Mouse (Mus musculus): ENCODE results near the gene AI467606. TPM values are rescaled to one million over a fixed set of nuclear protein-coding genes. Genes with fewer than 3 reads are reported as not detected.

The AI467606 gene
- polyA plus RNA-seq, 1 experiment from 2014 or later: 1.2 TPM

DNA sequence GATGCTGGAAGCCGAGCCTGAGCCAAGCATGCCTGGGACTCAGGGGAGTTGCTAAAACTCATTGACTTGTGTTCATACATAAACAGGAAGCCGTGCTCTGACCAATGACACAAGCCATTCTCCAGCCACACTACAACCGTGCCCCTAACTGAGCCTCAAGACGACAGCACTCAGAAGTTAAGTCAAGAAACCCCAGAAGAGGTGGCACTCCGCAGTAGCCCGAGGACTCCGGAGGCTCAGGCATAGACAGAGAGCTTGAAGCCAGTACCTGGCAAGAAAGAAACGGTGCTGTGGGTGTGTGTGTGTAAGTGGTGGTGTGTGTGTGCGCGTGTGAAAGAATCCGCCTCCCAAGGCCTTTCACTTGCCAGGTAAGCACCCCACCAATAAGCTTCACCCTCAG lies 23.8 kb downstream of the AI467606 start:
- Histone ChIP-seq H3K36me3 (no peaks in the 10 kb centered on the region), H3K9ac (no peak overlapping the region), H3K4me3 (no peak overlapping the region), H3K9me3 (replicated peaks) (no peaks in the 10 kb centered on the region), H3K4me1 (peaks cover 16% of the 10 kb centered on the region), H3K4me2 (replicated peaks) (no peak overlapping the region), H3K27me3 (peaks cover 4% of the 10 kb centered on the region; the same call in 1 of the 2 replicates), H3K27ac (no peak overlapping the region)
- ATAC-seq (ENCODE audit: low FRiP score): no peak
- 85% methylated on average over 11 of the region's 11 CpGs for WGBS

DNA sequence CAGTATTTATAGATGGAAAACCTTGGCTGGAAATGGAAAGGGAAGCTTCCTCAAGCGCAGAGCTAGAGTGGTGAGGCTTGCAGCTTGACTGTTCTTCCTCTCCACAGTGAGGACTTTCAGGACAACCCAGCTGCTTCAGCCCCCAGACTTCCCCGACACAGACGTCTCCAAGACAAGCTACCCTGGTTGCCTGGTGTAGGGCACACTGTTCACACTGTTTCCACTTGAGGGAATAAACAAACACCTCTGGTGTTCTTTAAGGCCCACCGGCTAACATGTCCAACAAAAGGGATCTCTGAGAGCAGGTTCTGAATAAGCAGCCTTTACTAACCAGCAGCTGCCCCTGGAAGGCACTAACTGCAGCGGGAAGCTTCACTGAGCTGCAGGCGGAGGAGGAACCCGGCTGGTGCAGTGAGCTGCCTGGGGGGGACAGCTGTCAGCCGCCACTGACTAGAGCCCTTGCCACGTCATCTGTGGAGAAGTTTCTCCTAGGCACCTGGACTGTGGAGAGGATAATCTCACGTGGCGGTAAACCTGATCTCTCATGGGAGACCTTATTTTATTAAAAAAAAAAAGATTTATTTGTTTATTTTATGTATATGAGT lies 25.3 kb downstream of the AI467606 start:
- no peak for ATAC-seq (ENCODE audit: low FRiP score)
- H3K27me3 ChIP-seq: peaks cover 19% of the 10 kb centered on the region
- H3K4me1 ChIP-seq: peaks cover 19% of the 10 kb centered on the region
- H3K9me3 ChIP-seq (replicated peaks): no peaks in the 10 kb centered on the region
- no peak overlapping the region for H3K9ac ChIP-seq
- H3K4me2 ChIP-seq (replicated peaks): no peak overlapping the region
- no peak overlapping the region for H3K4me3 ChIP-seq
- no peak overlapping the region for H3K27ac ChIP-seq
- no peaks in the 10 kb centered on the region for H3K36me3 ChIP-seq
- WGBS: 43% methylated on average over 11 of the region's 11 CpGs

DNA sequence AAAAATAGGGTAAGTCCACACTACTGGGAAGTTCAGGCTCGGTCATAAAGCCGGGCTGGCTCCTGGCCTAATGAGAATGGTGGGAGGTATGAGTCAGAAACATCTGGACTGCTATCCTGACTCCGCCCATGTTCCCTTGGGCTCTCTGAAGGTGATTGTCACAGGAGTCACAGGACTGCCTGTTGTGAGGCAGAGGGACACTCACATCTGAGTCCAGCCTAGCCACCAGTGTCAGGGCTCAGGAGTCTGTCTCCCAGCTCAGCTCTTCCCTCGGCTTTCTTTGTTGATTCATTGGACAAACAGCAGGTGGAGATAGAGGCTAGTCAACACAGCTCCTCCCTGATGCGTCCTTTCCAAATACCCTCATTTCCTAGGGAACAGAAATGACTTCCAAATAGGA lies 26.8 kb downstream of the AI467606 start:
- WGBS: 53% methylated on average over 5 of the region's 5 CpGs
- Histone ChIP-seq H3K9ac (no peak overlapping the region), H3K9me3 (replicated peaks) (no peaks in the 10 kb centered on the region), H3K36me3 (no peaks in the 10 kb centered on the region), H3K27ac (no peak overlapping the region), H3K4me2 (replicated peaks) (no peak overlapping the region), H3K4me1 (peaks cover 21% of the 10 kb centered on the region), H3K4me3 (no peak overlapping the region), H3K27me3 (peaks cover 33% of the 10 kb centered on the region)
- no peak for ATAC-seq (ENCODE audit: low FRiP score)

DNA sequence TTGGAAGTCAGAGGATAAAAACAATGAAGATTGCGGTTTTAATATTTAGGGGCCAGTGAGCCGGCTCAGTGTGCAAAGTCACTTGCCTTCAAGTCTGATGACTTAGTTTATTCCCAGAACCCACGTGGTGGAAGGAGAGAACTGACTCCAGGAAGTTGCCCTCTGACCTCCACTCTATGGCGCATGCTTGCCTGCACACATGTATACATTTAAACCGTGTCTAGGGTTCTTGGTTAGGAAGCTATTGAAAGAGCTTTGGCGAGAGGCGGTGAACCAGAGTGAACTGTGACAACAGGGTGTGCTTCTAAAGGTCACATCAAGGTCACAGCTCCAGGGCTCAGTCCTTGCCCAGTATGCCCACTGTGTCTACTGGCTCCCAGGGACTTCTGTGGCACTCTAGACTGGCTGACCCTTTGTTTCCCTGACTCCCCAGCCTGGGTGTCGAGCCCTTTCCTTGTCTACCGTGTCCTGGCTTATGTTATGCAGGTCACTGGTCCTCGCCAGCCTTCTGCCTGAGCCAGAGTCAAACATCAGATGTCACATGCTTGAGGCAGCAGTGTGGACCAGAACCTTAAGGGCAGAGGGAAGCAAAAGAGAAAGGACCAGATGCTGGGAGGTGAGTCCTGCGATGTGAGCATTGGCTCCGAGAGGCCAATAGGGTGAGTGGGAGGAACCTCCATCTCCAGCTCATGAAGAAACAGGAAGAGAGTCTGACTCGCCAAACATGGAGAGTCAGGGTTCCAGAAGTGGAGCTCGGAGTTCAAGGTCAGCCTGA lies 27.7 kb downstream of the AI467606 start:
- 37% methylated on average over 14 of the region's 14 CpGs for WGBS
- Histone ChIP-seq H3K27me3 (peaks cover 38% of the 10 kb centered on the region), H3K4me3 (no peak overlapping the region), H3K9me3 (replicated peaks) (no peaks in the 10 kb centered on the region), H3K4me2 (replicated peaks) (no peak overlapping the region), H3K9ac (no peak overlapping the region), H3K4me1 (peaks cover 15% of the 10 kb centered on the region), H3K27ac (no peak overlapping the region), H3K36me3 (no peaks in the 10 kb centered on the region)
- no peak for ATAC-seq (ENCODE audit: low FRiP score)

DNA sequence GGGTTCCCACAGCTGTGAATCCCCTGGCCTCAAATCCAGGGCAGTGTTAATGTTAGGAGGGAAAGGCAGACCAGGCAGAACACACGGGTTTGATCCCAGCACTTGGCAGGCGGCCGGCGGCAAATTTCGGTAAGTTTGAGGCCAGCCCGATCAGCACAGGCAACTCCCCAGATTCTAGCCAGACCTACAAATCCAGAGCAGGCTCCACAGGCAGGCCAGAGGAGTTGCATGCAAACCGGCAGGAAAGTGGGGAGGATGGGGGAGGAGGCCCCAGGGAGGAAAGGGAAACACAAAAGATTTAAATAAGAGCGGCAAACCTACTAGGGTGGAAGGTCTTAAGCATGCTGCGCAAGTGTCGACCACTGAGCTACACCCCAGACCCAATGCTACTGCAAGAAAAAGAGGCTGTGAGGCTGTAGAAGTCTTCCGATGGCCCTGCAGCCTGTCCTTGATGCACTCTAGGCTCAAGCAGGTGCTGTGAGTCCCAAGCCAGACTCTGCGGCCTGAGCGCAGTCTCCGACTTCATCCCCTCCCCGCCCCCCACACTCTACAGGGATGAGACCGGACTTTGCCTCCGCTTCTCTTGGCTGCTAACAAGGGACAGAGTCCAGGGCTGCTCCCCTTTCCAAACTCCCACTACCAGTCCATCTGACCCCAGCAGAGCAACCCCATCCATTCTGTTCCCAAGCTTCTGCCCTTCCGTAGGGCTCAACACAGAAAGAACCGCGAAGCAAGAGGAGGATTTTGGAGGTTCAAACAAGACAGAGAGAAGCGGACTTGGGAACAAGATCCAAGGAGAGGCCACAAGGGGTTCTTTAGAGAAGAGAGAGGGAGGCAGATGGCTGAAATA lies 30.1 kb downstream of the AI467606 start:
- Histone ChIP-seq H3K27ac (no peak overlapping the region), H3K27me3 (peaks cover 38% of the 10 kb centered on the region), H3K9me3 (replicated peaks) (no peaks in the 10 kb centered on the region; the same call in 1 of the 2 replicates), H3K4me3 (0 out of 2 replicates have a peak overlapping the region, but pooled peaks have one; percentile 0), H3K36me3 (no peaks in the 10 kb centered on the region), H3K4me2 (replicated peaks) (peak overlapping the region; percentile 3; the same call in 1 of the 2 replicates), H3K4me1 (peaks cover 14% of the 10 kb centered on the region), H3K9ac (no peak overlapping the region)
- ATAC-seq (ENCODE audit: low FRiP score): no peak
- 10% methylated on average over 21 of the region's 21 CpGs for WGBS

DNA sequence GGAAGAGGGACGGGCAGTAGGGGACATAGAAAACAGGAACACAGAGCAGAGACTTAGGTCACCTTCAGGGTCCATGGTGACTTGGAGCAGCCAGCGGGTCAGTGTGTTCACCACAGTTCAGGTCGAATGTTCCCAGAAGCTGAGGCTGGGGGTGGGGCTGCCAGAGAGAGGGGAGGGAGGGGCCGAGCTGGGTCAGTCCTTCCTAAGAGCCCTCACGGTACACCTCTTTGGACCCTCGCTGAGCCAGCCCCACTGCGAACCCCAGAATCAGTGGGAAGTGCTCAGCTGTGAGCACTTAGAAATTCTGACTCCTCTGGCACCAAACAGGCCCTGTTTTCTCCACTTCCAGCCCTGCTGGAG lies 30.7 kb downstream of the AI467606 start, which contains the start of gene Qprt:
Gene Qprt (minus strand): TSS at position 316 of the 360 bp plus-strand sequence.
- Histone ChIP-seq H3K27me3 (peaks cover 38% of the 10 kb centered on the region), H3K9ac (no peak within 1 kb of the TSS), H3K4me3 (0 out of 2 replicates have a peak within 1 kb of the TSS, but pooled peaks have one; percentile 0), H3K36me3 (no peaks in the 10 kb centered on the region), H3K4me1 (peaks cover 14% of the 10 kb centered on the region), H3K9me3 (replicated peaks) (no peaks in the 10 kb centered on the region; the same call in 1 of the 2 replicates), H3K4me2 (replicated peaks) (peak within 1 kb of the TSS; percentile 3; the same call in 1 of the 2 replicates), H3K27ac (no peak within 1 kb of the TSS)
- ATAC-seq (ENCODE audit: low FRiP score): no peak
- 4% methylated on average over 7 of the region's 7 CpGs for WGBS

DNA sequence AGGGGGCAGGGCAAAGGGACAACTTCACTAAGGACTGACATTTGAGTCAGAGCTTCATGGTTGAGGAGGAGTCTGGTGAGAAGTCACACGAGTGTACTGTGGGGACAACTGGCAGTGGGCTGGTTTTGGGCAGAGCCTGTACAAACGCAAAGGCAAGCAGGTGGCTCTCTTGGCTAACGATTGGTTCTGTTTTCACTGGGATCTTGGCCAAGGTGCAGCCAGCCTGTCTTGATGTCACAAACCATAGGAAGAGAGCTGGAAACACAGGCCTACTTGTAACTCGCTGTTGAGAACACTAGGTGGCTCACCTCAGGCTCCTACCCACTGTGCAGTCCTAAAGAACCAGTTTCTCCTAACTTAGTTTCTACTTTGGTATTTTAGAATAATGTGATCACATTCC lies 38.5 kb downstream of the AI467606 start:
- Histone ChIP-seq H3K4me2 (replicated peaks) (no peak overlapping the region), H3K4me3 (no peak overlapping the region), H3K36me3 (no peaks in the 10 kb centered on the region), H3K27ac (no peak overlapping the region), H3K4me1 (peaks cover 3% of the 10 kb centered on the region; the same call in 1 of the 2 replicates), H3K27me3 (no peaks in the 10 kb centered on the region), H3K9me3 (replicated peaks) (no peaks in the 10 kb centered on the region), H3K9ac (no peak overlapping the region)
- 21% methylated on average over 4 of the region's 4 CpGs for WGBS
- ATAC-seq (ENCODE audit: low FRiP score): 0 out of 2 replicates have a peak, but pooled peaks have one; percentile 11

DNA sequence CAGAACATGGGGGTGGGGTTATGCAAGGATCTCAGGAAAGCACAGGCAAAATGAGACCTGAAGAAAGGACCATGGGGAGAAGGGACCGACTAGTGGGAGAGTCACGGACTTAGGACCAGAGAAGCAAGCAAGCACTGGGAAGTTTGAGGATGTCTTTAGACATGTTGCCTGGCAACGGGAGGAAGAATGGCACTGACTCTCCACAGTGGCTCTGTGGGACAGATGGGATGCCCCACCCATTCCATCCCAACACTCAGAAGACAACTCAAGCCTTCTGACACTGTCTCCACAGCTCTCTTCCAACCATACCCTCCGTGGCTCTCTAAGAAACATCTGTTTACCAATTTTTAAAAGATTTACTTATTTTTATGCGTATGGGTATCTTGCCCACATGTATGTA lies 42.0 kb downstream of the AI467606 start:
- H3K4me1 ChIP-seq: peaks cover 7% of the 10 kb centered on the region; the same call in 1 of the 2 replicates
- H3K4me2 ChIP-seq (replicated peaks): no peak overlapping the region
- no peaks in the 10 kb centered on the region for H3K27me3 ChIP-seq
- no peak overlapping the region for H3K4me3 ChIP-seq
- H3K9ac ChIP-seq: no peak overlapping the region
- 48% methylated on average over 5 of the region's 5 CpGs for WGBS
- no peaks in the 10 kb centered on the region for H3K9me3 ChIP-seq (replicated peaks)
- no peaks in the 10 kb centered on the region for H3K36me3 ChIP-seq
- no peak for ATAC-seq (ENCODE audit: low FRiP score)
- no peak overlapping the region for H3K27ac ChIP-seq

DNA sequence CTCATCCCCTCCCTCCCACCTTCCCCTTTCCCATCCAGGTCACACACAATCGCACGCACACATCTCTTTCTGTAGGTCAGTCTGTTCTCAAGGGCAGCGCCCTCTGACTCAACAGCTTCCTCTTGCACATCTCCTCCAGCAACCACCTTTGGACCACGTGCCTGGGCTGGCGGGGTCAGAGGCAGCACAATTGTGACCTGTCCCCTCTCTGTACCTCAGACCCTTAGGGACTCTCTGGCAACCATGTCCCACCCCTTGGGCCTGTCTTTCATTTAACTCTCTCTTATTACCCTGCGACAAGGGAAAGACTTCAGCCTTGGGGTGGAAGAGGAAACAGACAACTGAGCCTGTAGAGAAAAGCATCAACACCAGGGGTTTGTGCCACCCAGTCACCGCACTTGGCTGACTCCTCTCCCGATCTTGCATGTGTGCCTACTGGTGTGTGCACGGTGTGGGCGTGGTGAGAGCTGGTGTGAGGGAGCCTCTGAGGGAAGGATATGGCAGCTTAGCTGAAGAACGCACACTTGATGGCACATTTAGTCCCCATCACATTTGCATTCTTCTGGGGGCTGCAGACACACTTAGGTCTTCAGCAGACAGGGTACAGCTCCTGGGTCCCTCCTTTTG lies 43.8 kb downstream of the AI467606 start:
- Histone ChIP-seq H3K27ac (no peak overlapping the region), H3K36me3 (no peaks in the 10 kb centered on the region), H3K4me2 (replicated peaks) (no peak overlapping the region), H3K9ac (no peak overlapping the region), H3K27me3 (no peaks in the 10 kb centered on the region), H3K4me3 (no peak overlapping the region), H3K9me3 (replicated peaks) (no peaks in the 10 kb centered on the region), H3K4me1 (peaks cover 7% of the 10 kb centered on the region; the same call in 1 of the 2 replicates)
- no peak for ATAC-seq (ENCODE audit: low FRiP score)
- 86% methylated on average over 11 of the region's 11 CpGs for WGBS

DNA sequence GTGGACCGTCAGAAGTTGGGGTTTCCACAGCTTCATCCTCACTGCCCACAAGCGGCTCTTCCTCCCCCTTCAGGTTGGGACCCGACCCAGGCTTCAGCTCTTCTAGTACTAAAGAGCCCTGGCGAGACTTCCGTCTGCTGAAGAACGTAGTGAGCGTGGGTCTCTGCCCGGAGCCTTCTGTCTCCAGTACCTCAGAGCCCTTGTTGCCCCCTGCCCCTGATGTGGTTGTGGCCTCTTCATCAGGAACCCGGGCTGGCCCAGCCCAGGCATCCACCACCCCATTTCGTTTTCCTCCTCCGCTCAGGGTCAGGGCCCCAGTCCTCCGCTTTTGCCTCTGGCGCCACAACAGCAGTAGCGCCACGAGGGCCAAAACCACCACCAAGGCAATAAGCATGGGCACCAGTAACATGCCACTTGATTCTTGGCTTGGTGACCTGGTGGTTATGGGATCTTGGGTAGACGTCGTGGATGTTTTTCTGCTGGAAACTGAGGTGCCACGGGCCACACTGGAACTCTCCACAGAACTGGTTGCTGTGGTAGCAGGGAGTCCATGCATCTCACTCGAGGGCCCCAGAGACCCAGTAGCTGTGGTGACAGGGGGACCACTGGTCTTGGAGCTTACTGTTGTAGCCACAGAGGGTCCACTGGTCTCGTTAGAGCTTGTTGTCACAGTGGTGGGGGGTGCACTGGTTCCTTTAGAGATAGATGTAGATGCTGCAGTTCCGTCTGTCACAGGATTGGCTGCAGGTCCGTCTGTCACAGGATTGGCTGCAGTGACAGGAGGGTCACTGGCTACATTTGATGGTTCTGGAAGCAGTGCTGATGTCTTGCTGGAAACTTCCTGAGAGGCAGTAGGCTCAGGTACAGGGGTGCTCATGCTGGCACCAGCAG lies 45.3 kb downstream of the AI467606 start:
- Histone ChIP-seq H3K9me3 (replicated peaks) (no peaks in the 10 kb centered on the region), H3K27ac (no peak overlapping the region), H3K4me2 (replicated peaks) (no peak overlapping the region), H3K36me3 (no peaks in the 10 kb centered on the region), H3K9ac (no peak overlapping the region), H3K27me3 (no peaks in the 10 kb centered on the region), H3K4me3 (no peak overlapping the region), H3K4me1 (peaks cover 7% of the 10 kb centered on the region; the same call in 1 of the 2 replicates)
- ATAC-seq (ENCODE audit: low FRiP score): no peak
- WGBS: 87% methylated on average over 22 of the region's 22 CpGs

Measured in hindbrain, embryonic 12.5 days (tissue).